Mouse (Mus musculus): Measurements from ENCODE around the gene Zfp442. TPM values are rescaled to one million over a fixed set of nuclear protein-coding genes. Genes with fewer than 3 reads are reported as not detected.

Zfp442 gene
- polyA plus RNA-seq, 1 experiment from 2014 or later = 6.4 TPM

Other genes starting within 250 kb of the Zfp442 start
- gene Zfp937, start 233.4 kb downstream of the Zfp442 start, polyA plus RNA-seq (2015; fragmentation: Nextera tagmentation; extraction: Ambion mirVana) = 8.9 and 9.7 TPM in 2 replicates
- gene Gm21994, start 195.9 kb downstream of the Zfp442 start, polyA plus RNA-seq (2015; fragmentation: Nextera tagmentation; extraction: Ambion mirVana) = 5.0 and 5.5 TPM in 2 replicates
- gene Gm14124, start 194.0 kb downstream of the Zfp442 start, polyA plus RNA-seq (2015; fragmentation: Nextera tagmentation; extraction: Ambion mirVana) = 0.11 TPM in 1 of 2 replicates, not detected in the other
- gene Gm10130, start 127.8 kb downstream of the Zfp442 start, polyA plus RNA-seq (2015; fragmentation: Nextera tagmentation; extraction: Ambion mirVana) = 2.5 and 4.2 TPM in 2 replicates
- gene 3300002I08Rik, start 88.7 kb downstream of the Zfp442 start, polyA plus RNA-seq (2015; fragmentation: Nextera tagmentation; extraction: Ambion mirVana) = 4.7 and 6.5 TPM in 2 replicates
- gene Zfp345, start 33.6 kb upstream of the Zfp442 start, polyA plus RNA-seq (2015; fragmentation: Nextera tagmentation; extraction: Ambion mirVana) = not detected in 2 replicates
- 0.34 and 0.58 TPM in 2 replicates for gene Cst7, start 118.9 kb upstream of the Zfp442 start, polyA plus RNA-seq (2015; fragmentation: Nextera tagmentation; extraction: Ambion mirVana)
- gene Apmap, start 157.1 kb upstream of the Zfp442 start, polyA plus RNA-seq (2015; fragmentation: Nextera tagmentation; extraction: Ambion mirVana) = 36.3 and 38.7 TPM in 2 replicates
- gene Acss1, start 217.0 kb upstream of the Zfp442 start, polyA plus RNA-seq (2015; fragmentation: Nextera tagmentation; extraction: Ambion mirVana) = 20.4 and 24.6 TPM in 2 replicates
- gene Vsx1, start 237.9 kb upstream of the Zfp442 start, polyA plus RNA-seq (2015; fragmentation: Nextera tagmentation; extraction: Ambion mirVana) = not detected in 2 replicates